Mouse (Mus musculus): ENCODE measurements around the gene St8sia4.

DNA sequence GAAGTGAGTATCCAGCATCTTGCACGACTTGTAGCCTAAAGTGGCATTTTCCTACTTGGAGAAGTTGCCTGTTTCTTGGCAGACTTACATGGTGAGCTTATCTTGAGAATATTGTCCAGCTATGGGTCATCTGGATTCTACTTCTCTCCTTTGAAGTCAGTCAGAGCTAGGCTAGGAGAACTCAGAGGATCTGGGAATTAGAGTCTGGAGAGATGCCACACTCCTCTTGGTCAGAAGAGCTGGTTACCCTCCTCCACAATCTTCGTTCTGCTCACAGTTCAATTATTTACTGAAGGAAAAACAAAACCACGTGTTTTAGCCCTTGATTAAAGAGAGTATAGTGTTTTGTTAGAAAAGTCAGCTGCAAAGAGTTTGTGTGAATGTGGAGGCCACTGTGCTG, 125.9 kb downstream of the St8sia4 start:
- TF ChIP-seq EP300 (IDR thresholded peaks at IDR 0.05; ENCODE audit: insufficient read depth, low read depth, low read length) (no peak), CTCF (IDR thresholded peaks at IDR 0.05; ENCODE audit: low read depth, low read length) (no peak)

Measured in ES-Bruce4 (cell line).